Mouse (Mus musculus): ENCODE measurements around the gene Pola2.

DNA sequence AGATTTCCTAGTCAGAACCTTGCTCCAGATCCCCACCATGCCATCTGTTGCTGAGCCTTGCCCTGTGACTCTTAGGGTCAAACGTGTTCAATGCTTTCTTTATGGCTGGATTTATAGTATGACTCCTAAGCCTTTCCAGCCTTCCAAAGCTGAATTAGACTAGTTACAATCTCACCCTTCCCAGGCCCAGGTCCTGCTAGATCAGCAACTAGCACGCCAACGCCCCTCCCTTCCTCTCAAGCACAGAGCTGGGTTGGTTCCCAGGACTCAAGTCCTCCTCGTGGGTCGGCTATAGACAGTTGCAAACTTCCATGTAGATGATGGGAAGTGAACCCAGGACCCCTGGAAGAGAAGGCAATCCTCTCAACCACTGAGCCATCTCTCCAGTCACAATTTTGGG, 28.3 kb downstream of the Pola2 start:
- TF ChIP-seq CTCF (conservative IDR thresholded peaks at IDR 0.05; ENCODE audit: insufficient read depth, insufficient read length, low read depth, low read length) (no peak), POLR2A (IDR thresholded peaks at IDR 0.05; ENCODE audit: low read depth, low read length) (no peak)

Data from kidney, adult 2 months (tissue).